Mouse (Mus musculus) A20 (cell line): ENCODE measurements around the gene Hyal3.
A peak's percentile ranks its signal among the peaks of the same experiment; 100 is the strongest.

ENCODE experiments used
- DNase-seq: peaks from one replicate; pipeline ENCODE4 v3.0.0-alpha.2; 2011; ENCODE audit warnings: low read depth, low spot score

Hyal3 gene

DNA sequence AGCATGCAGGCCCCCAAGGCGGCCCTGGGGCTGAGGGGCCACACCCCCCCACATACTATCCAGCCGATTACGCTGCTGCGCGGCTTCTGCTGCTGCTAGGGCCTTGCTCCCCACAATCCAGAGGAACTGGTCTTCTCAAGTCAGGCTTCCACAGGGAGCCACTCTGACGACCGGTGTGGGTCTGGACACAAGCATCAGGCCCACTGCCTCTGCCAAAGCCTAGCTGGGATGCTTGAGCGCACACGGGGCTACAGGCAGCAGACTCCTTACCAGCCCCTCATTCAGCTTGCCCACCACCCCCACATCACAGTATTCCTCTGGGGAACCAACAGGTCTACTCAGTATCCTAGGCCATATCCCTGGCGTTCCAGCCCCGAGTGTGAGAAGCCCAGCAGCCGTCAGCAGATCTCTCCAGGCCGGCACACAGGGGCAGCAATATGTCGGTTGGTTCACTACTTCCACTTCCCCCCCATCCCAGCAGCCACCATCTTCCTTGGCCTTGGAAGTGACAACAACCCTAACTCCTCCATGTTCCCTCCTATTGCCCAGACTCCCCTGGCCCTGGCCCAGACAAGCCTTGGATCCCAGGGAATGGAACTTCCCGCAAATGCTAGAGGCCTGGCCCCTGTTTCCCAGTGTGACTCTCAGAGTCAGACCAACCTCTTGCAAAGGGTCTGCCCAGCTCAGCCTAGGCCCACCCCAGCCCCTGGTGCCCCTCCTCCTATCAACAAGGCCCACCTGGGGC lies 53.2 kb downstream of the Hyal3 start:
- DNase-seq: peak; percentile 77

DNA sequence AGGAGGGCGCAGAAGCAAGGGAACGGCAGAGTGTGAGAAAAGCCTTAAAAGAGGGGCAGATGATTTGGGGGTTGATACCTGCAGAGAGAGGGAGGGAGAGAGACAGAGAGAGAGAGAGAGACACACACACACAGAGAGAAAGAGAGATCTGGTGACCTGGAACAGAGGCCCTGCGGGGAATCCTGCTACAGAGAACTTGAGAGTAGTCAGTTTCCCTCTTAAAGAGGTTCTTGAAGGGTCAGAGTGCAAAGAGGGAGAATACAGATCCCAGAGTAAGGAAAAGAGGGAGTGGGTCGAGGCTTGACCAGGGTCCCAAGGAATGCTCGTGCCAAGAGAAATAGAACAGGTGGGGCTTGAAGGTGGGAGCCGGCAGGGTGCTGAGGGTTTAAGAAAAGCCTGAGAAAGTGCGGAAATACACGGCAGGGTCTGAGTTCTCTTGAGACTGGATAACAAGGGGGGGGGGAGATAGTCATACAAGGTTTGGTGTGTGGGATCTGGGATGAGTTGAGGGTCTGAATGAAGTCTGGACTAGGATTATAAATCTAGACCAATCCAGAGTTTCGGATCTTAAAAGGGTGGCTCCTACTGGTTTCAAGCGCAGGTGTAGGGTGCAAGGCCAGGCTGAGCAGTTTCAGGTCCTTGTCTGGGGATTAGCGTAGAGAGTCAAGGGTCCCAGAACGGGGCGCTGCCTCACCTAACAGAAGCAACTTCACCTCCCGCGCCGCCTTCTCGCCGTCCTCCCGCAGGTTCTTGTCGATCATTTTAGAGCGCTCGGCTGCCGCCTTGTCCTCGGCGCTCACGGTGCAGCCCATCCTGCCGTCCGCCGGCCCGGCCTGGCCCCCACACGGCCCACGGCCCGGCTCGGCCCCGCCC lies 54.0 kb downstream of the Hyal3 start:
- DNase-seq: no peak

DNA sequence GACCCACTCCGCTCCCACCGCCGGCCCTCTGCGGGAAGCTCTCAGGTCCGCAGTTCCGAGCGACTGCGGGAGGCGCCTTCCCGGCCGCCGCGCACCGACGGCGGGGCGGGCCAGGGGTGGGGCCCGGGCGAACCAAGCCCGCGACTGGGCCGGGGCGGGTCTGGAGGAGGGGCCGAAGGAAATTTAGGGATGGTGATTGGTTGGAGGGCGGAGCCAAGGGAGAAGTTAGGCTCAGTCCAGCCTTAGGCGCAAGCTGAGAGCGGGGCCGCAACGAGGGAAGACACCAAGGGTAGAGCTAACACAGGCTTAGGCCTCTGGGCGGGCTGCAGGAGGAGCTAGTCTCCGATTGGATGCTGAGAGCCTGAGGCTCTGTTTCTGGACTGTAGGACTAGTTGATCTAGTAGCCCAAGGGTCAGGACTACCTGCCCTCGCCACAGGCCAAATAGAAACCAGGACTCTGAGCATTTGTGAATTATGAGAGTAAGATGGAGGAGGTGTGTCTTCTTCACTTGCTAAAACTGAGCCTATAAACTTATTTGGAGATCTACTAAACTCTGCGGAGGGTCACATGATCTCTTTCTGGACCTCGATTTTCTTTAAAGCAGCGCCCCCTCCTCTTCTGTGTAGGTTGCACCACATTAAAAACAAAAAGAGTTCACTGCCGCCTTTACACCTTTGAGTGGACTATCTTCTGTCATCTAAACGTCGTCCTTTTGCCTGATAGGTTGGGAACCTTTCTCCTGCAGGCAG lies 54.8 kb downstream of the Hyal3 start, which contains the start of gene Gnai2:
Gene Gnai2, minus strand, starts transcription at position 89 of the 750 bp plus-strand sequence.
- peak; percentile 97 for DNase-seq
